Mouse (Mus musculus): ENCODE measurements at regions not wholly inside any gene's neighbourhood (a gene's known extent, or its start where the extent isn't known, plus 50 kb on each side); places are given as distances from the start of the nearest gene placed in this dataset.

DNA sequence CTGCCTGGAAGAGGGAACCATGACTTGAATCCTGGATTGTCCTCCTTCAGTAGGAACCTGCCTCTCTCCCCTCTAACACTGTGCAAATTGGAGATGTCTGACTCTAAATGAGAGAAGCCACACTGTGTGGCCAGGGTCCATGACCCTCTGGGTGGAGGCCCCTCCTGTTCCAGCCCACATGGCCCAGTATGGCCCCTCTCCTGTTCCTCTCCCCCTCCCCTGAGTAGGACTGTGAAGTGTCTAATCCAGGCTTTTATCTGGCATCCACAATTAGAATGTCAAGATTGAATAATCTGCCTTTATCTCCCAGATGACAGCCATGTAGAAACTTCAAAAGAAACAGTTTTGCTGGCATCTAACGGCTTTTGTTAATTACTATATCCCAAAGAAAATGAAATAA is 274.0 kb downstream of the Rps24 start:
- Histone ChIP-seq H3K4me1 (ENCODE audit: control insufficient read depth in 1 of 2, insufficient read depth in 2 of 2, low read length in 2 of 2) (no peaks in the 10 kb centered on the region), H3K4me3 (ENCODE audit: control insufficient read depth in 1 of 2, insufficient read depth in 1 of 2, low read depth in 2 of 2, low read length in 2 of 2) (no peak overlapping the region), H3K9ac (ENCODE audit: control insufficient read depth, low read depth, low read length, poor library complexity, severe bottlenecking) (no peak overlapping the region), H3K79me2 (ENCODE audit: control insufficient read depth, insufficient read depth, low read length, poor library complexity) (no peaks in the 10 kb centered on the region), H3K36me3 (ENCODE audit: control insufficient read depth in 1 of 2, insufficient read depth in 2 of 2, low read length in 2 of 2) (no peaks in the 10 kb centered on the region), H3K27ac (ENCODE audit: control insufficient read depth, low read depth, low read length) (no peak overlapping the region), H3K27me3 (ENCODE audit: control insufficient read depth in 1 of 2, insufficient read depth in 2 of 2, low read length in 2 of 2) (no peaks in the 10 kb centered on the region), H3K9me3 (replicated peaks; ENCODE audit: insufficient read depth, low read length) (no peaks in the 10 kb centered on the region)
- no peak for DNase-seq (ENCODE audit: low read depth, low spot score)
- TF ChIP-seq GABPA (IDR thresholded peaks at IDR 0.05; ENCODE audit: low read depth, low read length) (no peak), EP300 (IDR thresholded peaks at IDR 0.05; ENCODE audit: low read depth in 1 of 2, low read length in 2 of 2) (no peak), RAD21 (IDR thresholded peaks at IDR 0.05; ENCODE audit: low read depth, low read length) (no peak), BHLHE40 (IDR thresholded peaks at IDR 0.05; ENCODE audit: borderline replicate concordance, low read depth, low read length) (no peak)

DNA sequence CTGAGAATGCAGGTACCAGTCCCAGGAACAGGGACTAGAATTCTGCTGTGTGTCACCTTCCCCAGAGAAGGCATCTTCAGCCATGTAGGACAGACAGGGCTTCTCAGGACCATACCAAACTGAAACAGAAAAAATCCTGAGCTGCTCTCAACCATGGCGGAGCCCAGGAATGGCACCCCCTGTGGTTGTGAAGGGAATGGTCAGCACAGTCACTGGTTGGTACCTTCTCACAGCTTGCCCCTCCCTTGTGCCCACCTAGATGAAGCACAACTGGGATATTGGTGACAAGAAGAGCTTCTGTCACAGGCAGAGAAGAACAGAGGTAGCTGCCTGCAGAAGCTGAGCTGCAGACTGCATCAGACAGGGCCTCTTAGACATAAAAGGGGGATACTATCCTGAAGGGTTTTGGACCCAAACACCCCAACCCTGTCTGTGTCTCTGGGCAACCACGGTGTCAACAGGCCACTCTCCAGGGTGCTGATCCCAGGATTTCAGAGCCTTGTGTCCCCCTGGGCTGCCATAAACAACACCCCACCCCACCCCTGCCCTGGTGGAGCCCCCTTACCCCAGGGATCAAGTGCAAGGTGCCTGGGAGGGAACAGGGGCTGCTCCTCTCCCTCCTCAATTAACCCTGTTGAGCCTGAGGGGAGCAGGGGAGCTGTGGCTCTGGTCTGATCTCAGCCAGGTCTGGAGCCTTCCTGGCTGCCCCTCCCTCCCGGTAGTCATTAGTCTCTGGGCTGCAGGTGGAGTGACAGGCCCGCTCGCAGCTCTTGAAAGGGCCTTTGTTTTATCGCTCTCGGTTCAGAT is 275.7 kb downstream of the Rps24 start:
- no peaks in the 10 kb centered on the region for H3K9me3 ChIP-seq (replicated peaks; ENCODE audit: insufficient read depth, low read length)
- no peak overlapping the region for H3K27ac ChIP-seq (ENCODE audit: control insufficient read depth, low read depth, low read length)
- TF ChIP-seq POLR2A (IDR thresholded peaks at IDR 0.05; ENCODE audit: control insufficient read depth in 1 of 2, insufficient read depth in 1 of 2, low read depth in 1 of 2, low read length in 2 of 2, poor library complexity in 1 of 2) = no peak
- no peak for TF ChIP-seq HCFC1 (IDR thresholded peaks at IDR 0.05; ENCODE audit: low read depth, low read length)
- TF ChIP-seq ELF1 (IDR thresholded peaks at IDR 0.05; ENCODE audit: low read depth, low read length) = no peak
- TF ChIP-seq USF2 (IDR thresholded peaks at IDR 0.05; ENCODE audit: borderline replicate concordance in 1 of 2, insufficient read depth in 1 of 2, low read depth in 1 of 2, low read length in 2 of 2) = no peak
- no peak for TF ChIP-seq MAZ (IDR thresholded peaks at IDR 0.05; ENCODE audit: low read depth, low read length)

DNA sequence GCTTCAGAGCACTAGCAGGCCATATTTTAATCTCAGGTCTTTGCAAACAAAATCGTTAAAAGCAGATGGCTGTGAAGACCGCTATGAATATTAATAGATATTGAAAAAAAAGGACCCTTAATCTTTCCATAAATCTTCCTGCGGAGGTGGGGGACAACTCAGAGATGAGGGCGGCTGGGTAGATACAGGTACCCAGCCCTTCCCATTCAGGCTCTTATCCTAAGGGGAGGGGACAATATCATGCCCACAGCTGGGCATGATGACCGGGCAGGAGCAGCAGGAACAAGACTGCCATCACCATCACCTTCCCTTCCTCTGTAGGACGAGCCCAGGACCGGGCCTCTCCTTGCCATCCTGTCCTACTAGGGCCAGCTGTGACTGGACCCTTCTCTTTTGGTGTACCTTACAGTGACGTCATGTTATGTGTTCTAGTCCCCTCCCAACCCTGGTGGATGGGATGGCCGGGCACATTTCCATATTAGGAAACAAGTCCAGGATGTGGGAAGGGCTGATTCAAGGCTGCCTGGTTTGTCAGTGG is 276.4 kb downstream of the Rps24 start:
- Histone ChIP-seq H3K4me1 (ENCODE audit: control insufficient read depth in 1 of 2, insufficient read depth in 2 of 2, low read length in 2 of 2) (no peaks in the 10 kb centered on the region), H3K4me3 (ENCODE audit: control insufficient read depth in 1 of 2, insufficient read depth in 1 of 2, low read depth in 2 of 2, low read length in 2 of 2) (no peak overlapping the region), H3K27me3 (ENCODE audit: control insufficient read depth in 1 of 2, insufficient read depth in 2 of 2, low read length in 2 of 2) (no peaks in the 10 kb centered on the region), H3K27ac (ENCODE audit: control insufficient read depth, low read depth, low read length) (no peak overlapping the region), H3K36me3 (ENCODE audit: control insufficient read depth in 1 of 2, insufficient read depth in 2 of 2, low read length in 2 of 2) (no peaks in the 10 kb centered on the region), H3K79me2 (ENCODE audit: control insufficient read depth, insufficient read depth, low read length, poor library complexity) (no peaks in the 10 kb centered on the region), H3K9ac (ENCODE audit: control insufficient read depth, low read depth, low read length, poor library complexity, severe bottlenecking) (no peak overlapping the region), H3K9me3 (replicated peaks; ENCODE audit: insufficient read depth, low read length) (no peaks in the 10 kb centered on the region)
- no peak for DNase-seq (ENCODE audit: low read depth, low spot score)
- no peak for TF ChIP-seq ZC3H11A (IDR thresholded peaks at IDR 0.05; ENCODE audit: low read depth, low read length)
- TF ChIP-seq HCFC1 (IDR thresholded peaks at IDR 0.05; ENCODE audit: low read depth, low read length) = no peak
- TF ChIP-seq POLR2AphosphoS5 (IDR thresholded peaks at IDR 0.05; ENCODE audit: borderline replicate concordance, low read depth, low read length) = no peak
- TF ChIP-seq GATA1 (IDR thresholded peaks at IDR 0.05; ENCODE audit: low read depth, low read length) = no peak
- TF ChIP-seq BHLHE40 (IDR thresholded peaks at IDR 0.05; ENCODE audit: borderline replicate concordance, low read depth, low read length) = no peak

More for the DNA sequence above, 275.7 kb downstream of the Rps24 start:
- H3K79me2 ChIP-seq (ENCODE audit: control insufficient read depth, insufficient read depth, low read length, poor library complexity) = no peaks in the 10 kb centered on the region
- no peaks in the 10 kb centered on the region for H3K36me3 ChIP-seq (ENCODE audit: control insufficient read depth in 1 of 2, insufficient read depth in 2 of 2, low read length in 2 of 2)
- DNase-seq (ENCODE audit: low read depth, low spot score) = no peak
- no peak overlapping the region for H3K9ac ChIP-seq (ENCODE audit: control insufficient read depth, low read depth, low read length, poor library complexity, severe bottlenecking)
- no peaks in the 10 kb centered on the region for H3K27me3 ChIP-seq (ENCODE audit: control insufficient read depth in 1 of 2, insufficient read depth in 2 of 2, low read length in 2 of 2)
- H3K4me1 ChIP-seq (ENCODE audit: control insufficient read depth in 1 of 2, insufficient read depth in 2 of 2, low read length in 2 of 2) = no peaks in the 10 kb centered on the region
- H3K4me3 ChIP-seq (ENCODE audit: control insufficient read depth in 1 of 2, insufficient read depth in 1 of 2, low read depth in 2 of 2, low read length in 2 of 2) = no peak overlapping the region
